Mouse (Mus musculus): ENCODE data around the gene Cactin. TPM values are rescaled to one million over a fixed set of nuclear protein-coding genes. Genes with fewer than 3 reads are reported as not detected.

Gene Cactin
- total RNA-seq (2015; ENCODE audit: low replicate concordance): 5.6 and 6.1 TPM in 2 replicates
- 18.0 and 27.7 TPM in 2 replicates for total RNA-seq (2017; ENCODE audit: low replicate concordance)

DNA sequence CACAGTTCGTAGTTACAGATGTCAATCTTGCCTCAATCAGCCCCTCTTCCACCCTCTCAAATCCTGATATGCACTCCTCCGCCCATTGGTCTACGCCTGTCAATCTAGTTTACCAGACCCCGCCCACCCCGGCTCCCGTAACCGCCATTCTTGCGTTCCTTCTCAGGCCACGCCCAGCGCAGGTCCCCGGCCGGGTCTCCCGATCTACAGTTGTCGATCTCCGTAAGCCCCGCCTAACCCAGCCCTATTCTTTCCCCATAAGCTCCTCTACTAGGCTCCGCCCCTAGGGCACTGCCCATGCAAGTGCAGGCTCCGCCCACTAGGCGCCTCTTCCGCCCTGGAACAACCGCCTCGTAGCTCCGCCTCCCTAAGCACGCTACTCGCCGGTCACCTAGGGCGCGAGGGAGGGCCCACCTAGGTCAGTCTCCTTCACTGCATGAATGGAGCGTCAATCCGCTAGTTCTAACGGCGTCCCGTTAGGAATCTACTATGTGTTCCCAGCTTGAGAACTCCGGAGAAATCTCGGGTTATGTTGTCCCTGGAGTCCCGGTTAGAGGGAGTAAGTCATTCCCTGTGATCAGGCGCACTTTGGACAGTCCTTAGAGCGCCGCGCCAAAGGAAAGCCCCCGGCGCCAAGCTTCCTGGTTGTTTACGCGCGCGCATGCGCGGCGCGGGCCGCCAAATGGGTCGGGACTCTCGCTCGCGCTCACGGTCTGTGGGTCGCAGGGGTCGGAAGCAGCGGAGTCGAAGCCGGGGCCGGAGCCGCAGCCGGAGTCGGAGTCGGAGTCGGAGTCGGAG, at the start of gene Cactin:
Gene Cactin (plus strand): TSS at position 554 of the 798 bp plus-strand sequence.
- peak; percentile 80 for ATAC-seq (replicated peaks; ENCODE audit: low FRiP score, poor library complexity, severe bottlenecking)

DNA sequence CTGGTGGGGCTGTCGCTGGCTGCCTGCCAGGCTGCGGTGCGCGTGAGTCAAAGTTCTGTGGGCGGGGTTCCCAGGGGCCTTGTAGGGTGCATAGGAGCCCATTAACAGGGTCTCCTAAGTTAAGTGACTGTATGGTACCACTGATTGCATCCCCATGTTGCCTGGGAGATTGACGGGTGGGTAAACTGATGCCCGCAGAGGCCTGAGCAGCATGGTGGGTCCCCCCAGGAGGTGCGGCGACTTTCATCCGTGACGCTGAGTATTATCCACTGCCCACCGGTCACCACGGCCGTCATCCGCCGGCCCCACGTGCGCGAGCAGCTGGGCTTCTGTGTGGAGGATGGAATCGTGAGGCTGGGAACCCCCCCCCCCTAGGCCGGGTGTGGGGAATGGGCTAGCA, 48.5 kb upstream of the Cactin start:
- no peak for ATAC-seq (replicated peaks; ENCODE audit: low FRiP score, poor library complexity, severe bottlenecking)

DNA sequence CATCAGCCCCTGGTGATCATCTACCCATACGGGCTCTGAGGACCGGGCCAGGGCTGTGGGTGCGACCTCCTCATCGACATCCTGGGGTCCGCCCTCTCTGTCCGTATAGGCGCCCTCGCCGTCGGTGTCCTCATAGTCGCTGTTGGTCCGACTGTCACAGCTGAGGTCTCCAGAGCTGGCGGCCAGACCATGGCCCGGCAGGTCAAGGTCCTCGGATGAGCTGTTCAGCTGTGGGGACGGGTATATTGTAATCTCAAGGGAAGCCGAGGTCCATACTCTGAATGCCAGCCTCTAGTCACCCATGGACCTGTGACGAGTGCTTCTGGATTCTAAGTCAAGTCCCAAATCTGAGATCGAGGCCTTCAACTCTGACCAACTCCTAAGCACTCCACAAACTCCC, 47.1 kb upstream of the Cactin start:
- no peak for ATAC-seq (replicated peaks; ENCODE audit: low FRiP score, poor library complexity, severe bottlenecking)

DNA sequence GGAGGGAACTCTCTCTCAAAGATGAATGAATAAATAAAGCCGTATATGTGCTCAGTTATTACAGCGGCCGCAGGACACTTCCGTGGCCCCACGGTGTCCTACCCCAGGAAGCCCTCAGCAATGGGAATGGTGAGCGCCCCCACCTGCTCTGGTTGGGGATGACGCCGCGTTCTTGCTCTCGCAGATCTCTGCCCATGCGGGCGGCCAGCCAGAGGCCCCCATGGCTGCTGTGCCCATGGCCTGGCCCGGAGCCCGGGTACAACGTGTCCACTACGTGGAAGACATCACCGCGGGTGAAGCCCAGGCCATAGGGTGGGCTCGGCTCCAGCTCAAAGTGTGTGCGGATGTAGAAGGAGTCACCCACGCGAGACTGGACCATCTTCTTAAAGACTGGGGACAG, 43.2 kb upstream of the Cactin start:
- no peak for ATAC-seq (replicated peaks; ENCODE audit: low FRiP score, poor library complexity, severe bottlenecking)

GRCm38 (mm10) chr10:81279496-81279895, 41.4 kb upstream of the Cactin start:
- no peak for ATAC-seq (replicated peaks; ENCODE audit: low FRiP score, poor library complexity, severe bottlenecking)

- ATAC-seq (replicated peaks; ENCODE audit: low FRiP score, poor library complexity, severe bottlenecking): no peak
Measured at GRCm38 (mm10) chr10:81284189-81284588, 36.7 kb upstream of the Cactin start.

DNA sequence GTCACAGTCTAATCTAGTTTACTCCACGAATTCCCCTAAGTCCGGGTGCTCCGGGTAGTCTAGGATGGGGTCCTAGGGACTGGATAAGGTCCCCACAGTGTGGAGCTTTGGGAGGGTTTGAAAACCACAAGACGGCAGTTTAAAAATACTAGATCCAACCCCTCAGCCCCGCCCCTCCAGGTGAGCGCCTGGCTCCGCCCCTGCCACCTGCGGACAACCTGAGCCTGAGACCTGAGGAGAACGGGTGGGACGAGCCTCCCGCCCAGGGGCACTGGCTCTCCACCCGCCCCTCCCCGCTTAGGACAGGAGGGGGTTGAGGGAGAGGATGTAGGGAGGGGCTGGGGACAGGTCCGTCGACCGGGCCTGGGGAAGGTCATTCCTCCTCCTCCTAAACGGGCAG, 36.2 kb upstream of the Cactin start:
- no peak for ATAC-seq (replicated peaks; ENCODE audit: low FRiP score, poor library complexity, severe bottlenecking)

DNA sequence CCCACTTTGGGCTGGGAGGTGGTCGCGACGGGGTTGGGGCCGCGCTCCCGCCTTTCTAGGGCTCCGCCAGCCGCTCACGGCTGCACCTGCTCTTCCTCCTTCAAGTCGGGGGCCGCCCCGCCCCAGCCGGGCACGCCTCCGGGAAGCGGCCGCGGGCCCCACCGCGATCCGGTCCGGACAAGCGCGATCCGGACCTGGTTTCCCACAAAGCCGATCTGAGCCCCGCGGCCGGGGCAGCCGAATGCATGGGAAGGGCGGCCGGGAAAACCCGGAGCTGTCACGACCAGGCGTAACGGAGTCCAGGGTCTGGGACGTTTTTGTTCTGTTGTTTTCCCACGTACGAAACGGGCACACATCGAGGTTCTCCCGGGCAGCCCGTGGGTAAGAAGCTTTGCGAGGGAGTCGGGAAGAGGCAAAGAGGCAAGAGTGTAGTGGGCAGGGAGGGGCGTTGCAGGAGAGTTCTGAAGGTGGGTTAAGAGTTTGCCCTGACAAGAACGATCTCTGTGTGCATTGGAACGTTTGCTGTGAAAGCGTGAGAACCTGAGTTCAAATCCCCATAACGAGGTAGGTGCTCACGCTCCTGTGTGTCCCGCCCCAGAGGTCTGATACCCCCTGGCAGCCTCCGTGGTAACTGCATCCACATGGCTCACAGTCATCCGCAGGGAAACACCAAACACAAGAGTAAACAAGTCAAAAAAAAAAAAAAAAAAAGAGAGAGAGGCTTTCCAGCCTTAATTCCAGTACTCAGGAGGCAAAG, 35.0 kb upstream of the Cactin start:
- ATAC-seq (replicated peaks; ENCODE audit: low FRiP score, poor library complexity, severe bottlenecking): peak; percentile 41; the same call in 1 of the 2 replicates

- no peak for ATAC-seq (replicated peaks; ENCODE audit: low FRiP score, poor library complexity, severe bottlenecking)
Measured at GRCm38 (mm10) chr10:81286586-81286985, 34.3 kb upstream of the Cactin start.

GRCm38 (mm10) chr10:81287513-81288157, 33.3 kb upstream of the Cactin start:
- no peak for ATAC-seq (replicated peaks; ENCODE audit: low FRiP score, poor library complexity, severe bottlenecking)

DNA sequence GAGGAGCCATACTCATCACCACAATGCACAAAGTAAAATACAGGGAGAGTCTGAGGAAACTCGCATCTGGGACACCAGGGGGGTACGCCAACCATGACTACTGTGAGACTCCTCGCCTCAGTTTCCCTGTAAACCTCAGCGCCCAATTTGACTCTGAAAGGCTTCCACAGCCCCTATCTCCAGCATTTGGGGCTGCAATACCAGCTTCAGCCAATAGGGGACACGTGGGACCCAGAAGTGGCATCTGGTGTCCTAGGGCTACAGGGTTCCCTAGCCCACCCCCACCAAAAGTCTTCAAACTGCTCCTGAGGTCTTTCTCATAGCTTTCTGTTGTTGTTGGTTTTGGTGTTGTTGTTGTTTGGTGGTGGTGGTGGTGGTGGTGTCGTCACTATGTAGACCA, 32.3 kb upstream of the Cactin start:
- ATAC-seq (replicated peaks; ENCODE audit: low FRiP score, poor library complexity, severe bottlenecking): no peak

GRCm38 (mm10) chr10:81289278-81289677, 31.6 kb upstream of the Cactin start:
- no peak for ATAC-seq (replicated peaks; ENCODE audit: low FRiP score, poor library complexity, severe bottlenecking)

DNA sequence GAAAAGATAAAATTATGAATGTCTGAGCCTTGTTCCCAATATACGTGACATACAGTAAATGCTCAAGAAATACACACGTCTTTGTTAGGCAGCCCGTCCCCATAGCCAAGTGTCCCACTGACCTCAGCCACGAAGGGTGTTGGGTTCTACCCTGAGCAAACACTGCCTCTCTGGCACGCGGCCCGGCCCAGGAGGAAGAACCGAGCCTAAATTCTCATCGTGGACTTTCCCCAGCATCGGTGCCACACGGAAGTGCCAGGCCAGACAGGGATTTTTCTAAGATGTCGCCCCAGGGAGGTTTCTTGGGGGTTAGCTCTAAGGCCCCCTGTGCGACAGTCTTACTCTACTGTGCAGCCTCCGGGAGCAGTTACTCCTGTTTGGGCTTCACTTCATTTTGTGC, 31.1 kb upstream of the Cactin start:
- no peak for ATAC-seq (replicated peaks; ENCODE audit: low FRiP score, poor library complexity, severe bottlenecking)

- ATAC-seq (replicated peaks; ENCODE audit: low FRiP score, poor library complexity, severe bottlenecking): no peak
Measured at GRCm38 (mm10) chr10:81290698-81291460, 30.0 kb upstream of the Cactin start.

GRCm38 (mm10) chr10:81291511-81292104, 29.3 kb upstream of the Cactin start, which contains the start of gene Tjp3:
Gene Tjp3 (minus strand): TSS chr10:81291581.
- ATAC-seq (replicated peaks; ENCODE audit: low FRiP score, poor library complexity, severe bottlenecking): no peak

DNA sequence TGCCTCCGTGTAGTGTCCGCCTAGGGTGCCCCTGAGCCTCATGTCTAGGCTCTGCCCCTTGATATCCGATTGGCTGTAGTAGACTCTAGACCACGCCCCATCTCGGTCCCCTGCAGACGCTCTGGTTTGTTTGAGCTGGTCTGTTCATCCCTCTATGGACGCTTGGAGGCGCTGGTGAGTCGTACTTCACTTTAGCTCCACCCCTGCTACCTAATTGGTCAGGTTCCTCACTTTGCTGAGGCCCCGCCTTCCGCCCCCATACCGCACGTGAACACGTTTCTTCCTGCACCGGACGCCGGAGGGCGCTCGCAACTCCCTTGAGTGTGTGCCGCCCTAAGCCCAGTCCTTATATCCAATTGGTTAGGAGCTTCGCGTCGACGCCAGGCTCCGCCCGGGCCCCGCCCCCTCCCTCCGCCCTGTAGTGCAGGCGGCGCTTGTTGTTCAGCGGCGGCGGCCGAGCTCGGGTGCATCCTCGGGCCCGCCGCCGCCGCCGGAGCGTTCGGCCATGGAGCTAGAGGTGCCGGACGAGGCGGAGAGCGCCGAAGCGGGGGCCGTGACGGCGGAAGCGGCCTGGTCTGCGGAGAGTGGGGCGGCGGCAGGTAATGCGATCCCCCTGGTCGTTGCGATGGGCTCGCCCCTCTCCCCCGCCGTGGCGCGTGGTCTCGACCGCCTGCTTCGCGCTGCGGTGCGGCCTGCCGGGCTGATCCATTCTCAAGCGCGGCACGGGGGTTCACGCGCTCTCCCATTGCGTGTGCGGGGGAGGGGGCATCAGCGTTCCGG, 28.2 kb upstream of the Cactin start, which contains the start of gene Pip5k1c:
Gene Pip5k1c (plus strand): TSS at position 410 of the 780 bp plus-strand sequence.
- ATAC-seq (replicated peaks; ENCODE audit: low FRiP score, poor library complexity, severe bottlenecking): peak; percentile 81

GRCm38 (mm10) chr10:81293334-81294030, 27.4 kb upstream of the Cactin start:
- ATAC-seq (replicated peaks; ENCODE audit: low FRiP score, poor library complexity, severe bottlenecking): peak; percentile 12

- no peak for ATAC-seq (replicated peaks; ENCODE audit: low FRiP score, poor library complexity, severe bottlenecking)
Measured at GRCm38 (mm10) chr10:81294442-81294841, 26.5 kb upstream of the Cactin start.
